Mouse (Mus musculus) liver, adult 2 months (tissue): ENCODE measurements around the gene Il3. TPM values are rescaled to one million over a fixed set of nuclear protein-coding genes. Genes with fewer than 3 reads are reported as not detected.

Experiments
- DNase-seq: peaks from one replicate; pipeline ENCODE4 v3.0.0-alpha.2; 2011; ENCODE audit warnings: low read depth, low spot score; ENCODE audit errors: extremely low read depth
- H3K27ac ChIP-seq: fragments of 200-500 bp; replicated peaks from 2 replicates; pipeline ENCODE4 v1.5.1; 2012; ENCODE audit warnings: low read depth, mild to moderate bottlenecking, control low read depth, inconsistent platforms, low read length; ENCODE audit not compliant: insufficient read depth
- H3K27me3 ChIP-seq: fragments of 200-500 bp; 2 replicates; pipeline ENCODE4 v1.6.1; 2012; ENCODE audit warnings: mild to moderate bottlenecking, moderate library complexity, low read length, inconsistent platforms; ENCODE audit not compliant: control insufficient read depth, insufficient read depth
- H3K36me3 ChIP-seq: fragments of 200-500 bp; 2 replicates; pipeline ENCODE4 v1.6.1; 2012; ENCODE audit warnings: low read length, inconsistent platforms; ENCODE audit not compliant: control insufficient read depth, insufficient read depth
- H3K4me1 ChIP-seq: fragments of 200-500 bp; 2 replicates; pipeline ENCODE4 v1.6.1; 2011; ENCODE audit warnings: low read length; ENCODE audit not compliant: control insufficient read depth, insufficient read depth
- H3K4me3 ChIP-seq: fragments of 200-500 bp; 2 replicates; pipeline ENCODE4 v1.5.1; 2011; ENCODE audit warnings: low read depth, mild to moderate bottlenecking, control low read depth, low read length, moderate library complexity; ENCODE audit not compliant: insufficient read depth
- H3K79me2 ChIP-seq: fragments of 200-500 bp; 2 replicates; pipeline ENCODE4 v1.6.1; 2012; ENCODE audit warnings: inconsistent platforms, mild to moderate bottlenecking, low read length, moderate library complexity; ENCODE audit not compliant: control insufficient read depth, insufficient read depth
- H3K9ac ChIP-seq: fragments of 200-500 bp; 2 replicates; pipeline ENCODE4 v1.6.1; 2012; ENCODE audit warnings: low read depth, mild to moderate bottlenecking, control low read depth, inconsistent platforms, low read length
- CTCF ChIP-seq: fragments of 200-500 bp; IDR thresholded peaks from 2 replicates; pipeline ENCODE4 v1.5.1; 2011; ENCODE audit warnings: low read depth, low read length, control low read depth
- POLR2A ChIP-seq: fragments of 200-500 bp; IDR thresholded peaks from 2 replicates; pipeline ENCODE4 v1.6.1; 2011; ENCODE audit warnings: low read length, control low read depth; ENCODE audit not compliant: insufficient read depth; ENCODE audit errors: extremely low read depth
- WGBS: fragments of 180-500 bp; shearing (Covaris S2); methylation state at CpG from one replicate; pipeline ENCODE4 v1.1.7; 2018; 5-methylcytosine and 5-hydroxymethylcytosine counted together
- polyA plus RNA-seq: library from polyadenylated mRNA; depleted of rRNA; stranded (reverse); fragments of >200 nt; gene quantifications from 2 replicates; pipeline ENCODE4 v1.2.3, GENCODE M21; 2012
- total RNA-seq: library from RNA; depleted of rRNA; stranded (reverse); fragments of >200 nt; gene quantifications from 2 replicates; pipeline ENCODE4 v1.2.3, GENCODE M21; 2014

The Il3 gene
- total and polyA plus RNA-seq, 2 experiments, result not detected

DNA sequence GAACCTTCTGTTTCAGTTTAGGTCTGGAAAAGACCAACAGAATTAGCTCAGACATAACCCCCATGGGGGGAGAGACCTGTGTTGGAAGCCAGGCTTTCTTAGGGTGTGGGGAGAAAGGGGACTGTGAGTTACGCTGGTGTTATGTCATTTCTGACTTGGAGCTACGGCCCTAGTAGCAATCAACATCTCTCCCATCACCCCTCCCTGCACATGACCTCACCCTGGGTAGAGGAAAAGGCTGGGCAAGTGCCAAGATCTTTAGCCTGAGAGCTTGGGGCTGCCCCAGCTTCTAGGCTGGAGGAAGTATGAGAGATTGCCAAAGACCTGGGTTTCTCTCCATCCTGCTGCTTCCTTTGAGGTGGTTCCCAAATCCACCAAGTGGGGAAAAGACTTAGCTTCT, 30.1 kb downstream of the Il3 start:
- no peak for DNase-seq
- no peaks in the 10 kb centered on the region for H3K4me1 ChIP-seq
- H3K9ac ChIP-seq, result no peak overlapping the region
- 70% methylated on average over 2 of the region's 2 CpGs for WGBS
- no peaks in the 10 kb centered on the region for H3K36me3 ChIP-seq
- no peaks in the 10 kb centered on the region for H3K27me3 ChIP-seq
- H3K4me3 ChIP-seq, result no peak overlapping the region
- H3K79me2 ChIP-seq, result no peaks in the 10 kb centered on the region
- H3K27ac ChIP-seq, result no peak overlapping the region
- no peak for TF ChIP-seq POLR2A
- TF ChIP-seq CTCF, result no peak

DNA sequence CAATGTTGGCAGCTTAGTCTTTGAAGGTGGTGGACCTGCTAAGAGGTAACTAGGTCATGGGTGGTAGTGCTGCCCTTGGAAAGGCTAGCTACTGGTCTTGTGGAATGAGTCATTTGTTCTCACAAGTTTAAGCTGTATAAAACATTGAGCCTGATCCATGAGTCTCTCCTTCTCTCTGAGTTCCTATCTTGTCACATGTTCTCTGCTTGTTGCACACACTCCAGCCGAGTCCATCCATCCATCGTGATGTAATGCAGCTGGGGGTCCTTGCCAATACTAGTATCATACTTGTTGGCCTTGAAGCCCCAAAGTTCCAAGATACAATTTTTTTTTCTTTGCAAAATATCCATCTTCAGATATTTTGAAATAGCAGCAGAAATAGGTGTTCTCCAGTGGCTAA, 39.6 kb downstream of the Il3 start:
- Histone ChIP-seq H3K9ac (no peak overlapping the region), H3K36me3 (no peaks in the 10 kb centered on the region), H3K4me3 (no peak overlapping the region), H3K27ac (no peak overlapping the region), H3K27me3 (no peaks in the 10 kb centered on the region), H3K79me2 (no peaks in the 10 kb centered on the region), H3K4me1 (no peaks in the 10 kb centered on the region)
- 86% methylated on average over 2 of the region's 2 CpGs for WGBS
- no peak for TF ChIP-seq POLR2A
- TF ChIP-seq CTCF, result no peak
- no peak for DNase-seq

DNA sequence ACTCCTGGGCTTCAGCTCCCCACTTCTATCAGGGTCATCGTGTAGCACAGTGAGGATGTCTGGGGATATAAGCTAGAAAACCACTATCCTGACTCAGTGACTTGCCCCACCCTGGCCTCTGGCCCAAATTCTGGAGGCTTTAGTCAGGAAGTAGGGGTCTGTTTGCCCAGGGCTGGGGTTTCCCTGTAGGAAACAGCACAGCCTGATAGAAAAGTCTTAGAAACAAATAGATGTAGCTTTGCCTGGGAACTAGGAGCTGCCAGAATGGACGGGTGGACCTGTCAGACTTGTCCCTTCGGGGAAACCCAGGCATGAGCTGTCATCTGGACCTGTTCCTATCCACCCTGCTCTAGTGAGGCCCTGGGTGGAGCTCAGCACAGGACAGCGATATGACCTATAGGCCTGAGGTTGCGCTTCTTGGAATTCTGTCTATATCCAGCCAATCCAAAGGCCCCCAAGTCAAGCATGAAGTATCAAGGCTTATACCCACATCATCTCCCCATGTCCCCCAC, 42.5 kb downstream of the Il3 start:
- H3K4me3 ChIP-seq, result no peak overlapping the region
- DNase-seq, result no peak
- no peak for TF ChIP-seq POLR2A
- H3K9ac ChIP-seq, result no peak overlapping the region
- 85% methylated on average over 5 of the region's 5 CpGs for WGBS
- H3K27ac ChIP-seq, result no peak overlapping the region
- no peaks in the 10 kb centered on the region for H3K27me3 ChIP-seq
- no peaks in the 10 kb centered on the region for H3K36me3 ChIP-seq
- H3K4me1 ChIP-seq, result no peaks in the 10 kb centered on the region
- H3K79me2 ChIP-seq, result no peaks in the 10 kb centered on the region

DNA sequence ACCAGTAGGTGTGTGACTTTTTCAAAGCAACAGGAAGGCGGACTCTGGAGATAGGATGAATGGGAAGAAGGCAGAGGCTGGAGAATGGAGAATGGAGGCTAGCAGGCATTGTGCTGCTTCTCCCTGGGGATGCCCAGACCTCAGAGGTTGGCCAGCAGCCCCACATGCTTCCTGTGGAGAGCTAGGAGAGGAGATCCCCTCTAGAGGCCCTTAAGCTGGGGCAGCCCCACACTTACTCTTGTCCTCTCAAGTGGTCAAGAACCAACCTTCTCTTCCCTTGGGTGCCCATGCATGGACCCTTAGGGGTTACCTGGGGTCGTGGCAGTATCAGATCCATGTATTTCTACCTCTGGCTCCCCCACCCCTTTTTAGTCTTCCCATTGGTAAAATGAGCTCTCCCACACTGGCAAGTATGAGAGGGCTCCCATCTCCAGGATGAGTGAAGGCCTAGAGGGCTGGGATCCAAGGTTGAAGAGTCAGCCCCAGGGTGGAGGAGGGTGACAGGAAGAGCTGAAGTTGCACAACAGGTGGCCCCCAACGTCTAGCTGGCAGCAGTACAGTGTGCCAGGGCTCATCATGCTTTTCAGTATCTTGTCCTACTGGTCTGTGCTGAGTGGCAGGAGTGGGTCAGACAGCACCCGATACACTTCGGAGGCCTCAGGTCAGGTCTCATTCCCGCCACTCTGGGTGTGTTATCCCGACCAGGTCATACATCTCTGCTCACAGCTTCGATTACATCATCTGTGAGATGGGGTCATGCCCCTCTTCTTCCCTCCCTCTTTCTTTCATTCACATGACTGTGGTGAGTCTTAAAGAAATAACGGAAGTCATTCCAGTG, 43.2 kb downstream of the Il3 start:
- Histone ChIP-seq H3K9ac (no peak overlapping the region), H3K4me1 (no peaks in the 10 kb centered on the region), H3K27ac (no peak overlapping the region), H3K4me3 (no peak overlapping the region), H3K27me3 (no peaks in the 10 kb centered on the region), H3K79me2 (no peaks in the 10 kb centered on the region), H3K36me3 (no peaks in the 10 kb centered on the region)
- no peak for TF ChIP-seq CTCF
- WGBS, result 79% methylated on average over 9 of the region's 9 CpGs
- no peak for DNase-seq

DNA sequence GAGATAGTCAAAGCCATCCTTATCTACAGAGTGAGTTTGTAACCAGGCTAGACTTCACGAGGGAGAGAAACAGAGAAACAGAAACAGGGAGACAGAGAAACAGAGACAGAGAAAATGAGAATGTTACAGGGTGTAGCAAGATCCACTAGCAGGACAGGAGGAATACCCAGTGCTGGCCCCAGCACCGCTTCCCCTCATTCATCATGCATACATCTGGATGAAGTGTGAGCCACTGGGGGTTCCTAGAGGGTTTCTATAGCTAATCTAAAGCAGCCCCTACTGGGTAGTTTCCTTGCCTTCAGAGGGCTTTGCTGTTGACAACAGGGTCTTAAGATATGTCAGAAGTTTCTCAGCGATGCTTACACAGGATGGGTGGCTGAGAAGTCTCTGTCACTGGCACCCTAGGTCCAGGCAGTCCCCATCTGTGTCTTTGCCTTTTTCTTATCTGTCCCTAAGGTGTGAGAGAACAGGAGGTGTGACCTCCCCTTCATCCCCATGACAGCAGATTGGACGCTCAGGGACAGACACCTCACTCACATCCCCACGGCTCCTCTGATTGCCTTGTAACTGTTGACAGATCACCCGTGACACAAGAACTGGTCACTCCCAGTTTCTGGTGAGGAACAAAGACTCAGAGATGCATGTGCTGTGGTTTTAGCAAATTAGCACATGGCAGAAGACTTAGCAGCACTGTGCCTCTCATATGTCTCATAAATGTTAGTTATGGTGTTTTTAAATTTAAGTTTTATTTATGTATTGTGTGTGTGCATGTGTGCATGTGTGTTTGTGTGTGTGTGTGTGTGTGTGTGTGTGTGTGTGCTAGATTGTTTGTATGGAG, 47.0 kb downstream of the Il3 start:
- no peak for TF ChIP-seq POLR2A
- TF ChIP-seq CTCF, result no peak
- Histone ChIP-seq H3K9ac (no peak overlapping the region), H3K79me2 (no peaks in the 10 kb centered on the region), H3K27me3 (no peaks in the 10 kb centered on the region), H3K36me3 (no peaks in the 10 kb centered on the region), H3K4me3 (no peak overlapping the region), H3K27ac (no peak overlapping the region), H3K4me1 (no peaks in the 10 kb centered on the region)
- DNase-seq, result no peak
- 46% methylated on average over 6 of the region's 6 CpGs for WGBS
